30 mouse cellular contexts compared by ENCODE assay signal in the genomic region with DNA sequence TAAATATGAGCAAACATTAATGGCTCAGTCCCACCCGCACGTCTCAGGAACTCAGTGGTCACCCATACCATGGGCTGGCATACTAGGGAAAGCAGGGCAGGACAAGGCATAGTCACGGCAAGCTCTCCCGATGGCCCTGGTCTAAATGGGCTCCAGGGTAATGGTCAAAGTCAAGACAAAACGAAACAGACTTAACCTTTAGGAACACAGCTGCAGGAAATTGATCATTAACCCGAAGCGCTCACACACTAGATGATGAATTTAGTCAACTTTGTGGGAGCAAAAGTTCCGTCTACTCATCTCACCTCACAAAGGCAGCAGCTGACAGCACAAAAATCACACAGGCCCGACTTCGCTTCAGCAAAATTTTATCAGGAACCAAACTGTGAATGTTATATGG.
DNase-seq lines count a peak whose midpoint lies in the region; ATAC-seq lines count a peak whose summit lies in the region.
"Had no signal": no experiment of that assay in that cellular context is flagged by ENCODE, and none has a peak within 500 bp of the region (broad histone marks: within the 10 kb centered on the region; RNA-seq: fewer than 3 reads in every experiment).

No protein-coding gene starts in this region.

- no peaks in the 10 kb centered on the region for H3K36me3 ChIP-seq in kidney, embryonic 14.5 days (ENCODE audit: control insufficient read depth, insufficient read depth, low read length)
- H3K36me3 ChIP-seq in liver, embryonic 15.5 days (replicated peaks): no peaks in the 10 kb centered on the region
- H3K36me3 ChIP-seq in liver, embryonic 12.5 days: no peaks in the 10 kb centered on the region
- H3K36me3 ChIP-seq: embryonic facial prominence, embryonic 12.5 days; G1E; heart, embryonic 12.5 days; limb, embryonic 10.5 days; limb, embryonic 15.5 days; lung, embryonic 15.5 days; neural tube, embryonic 12.5 days had no signal

- peaks cover 9% of the 10 kb centered on the region; the same call in 1 of the 2 replicates for H3K4me1 ChIP-seq in kidney, embryonic 14.5 days (ENCODE audit: control insufficient read depth, insufficient read depth, low read length)
- peaks cover 14% of the 10 kb centered on the region for H3K4me1 ChIP-seq in liver, embryonic 15.5 days (replicated peaks)
- H3K4me1 ChIP-seq in liver, embryonic 12.5 days: peaks cover 11% of the 10 kb centered on the region

- peak; percentile 59 for DNase-seq in kidney, adult 11 months
- peak; percentile 61 to 77 for DNase-seq in kidney, postnatal 36 days
- DNase-seq in heart, adult 18-20 months: no peak
- no peak for DNase-seq in adrenal gland, postnatal 36 days
- no peak for DNase-seq in spleen, adult 18-20 months
- DNase-seq: adrenal gland, postnatal 10 days; cerebellum, adult 11 months; cerebellum, adult 9-10 months; cerebellum, postnatal 36 days; embryo, embryonic 11 days; gastrocnemius, postnatal 25 days; heart, adult 2 months; layer of hippocampus, adult 9-11 months; right cerebral cortex, adult 18-20 months; right cerebral cortex, postnatal 4 days had no signal

- no peak for ATAC-seq in kidney, embryonic 14.5 days (ENCODE audit: low FRiP score, low TSS enrichment)
- 0 out of 2 replicates have a peak, but pooled peaks have one; percentile 28 for ATAC-seq in liver, embryonic 15.5 days (ENCODE audit: insufficient read depth)
- ATAC-seq in liver, embryonic 12.5 days: no peak
- ATAC-seq: forebrain, embryonic 14.5 days; midbrain, embryonic 16.5 days had no signal

- H3K27me3 ChIP-seq in kidney, embryonic 14.5 days (ENCODE audit: control insufficient read depth, insufficient read depth, low read length): no peaks in the 10 kb centered on the region; the same call in 1 of the 2 replicates
- H3K27me3 ChIP-seq in liver, embryonic 15.5 days: no peaks in the 10 kb centered on the region
- no peaks in the 10 kb centered on the region for H3K27me3 ChIP-seq in liver, embryonic 12.5 days (replicated peaks)
- H3K27me3 ChIP-seq: heart, embryonic 12.5 days; lung, embryonic 15.5 days; neural tube, embryonic 12.5 days had no signal

- no peaks in the 10 kb centered on the region for H3K9me3 ChIP-seq in kidney, embryonic 14.5 days (ENCODE audit: control insufficient read depth, low read length)
- H3K9me3 ChIP-seq in liver, embryonic 15.5 days (replicated peaks): no peaks in the 10 kb centered on the region
- H3K9me3 ChIP-seq in liver, embryonic 12.5 days (replicated peaks): no peaks in the 10 kb centered on the region
- H3K9me3 ChIP-seq: embryonic facial prominence, embryonic 12.5 days; heart, embryonic 12.5 days; limb, embryonic 10.5 days; limb, embryonic 15.5 days; lung, embryonic 15.5 days; neural tube, embryonic 12.5 days had no signal

- H3K4me2 ChIP-seq in kidney, embryonic 14.5 days (replicated peaks; ENCODE audit: low read depth, low read length): no peak overlapping the region
- H3K4me2 ChIP-seq in liver, embryonic 15.5 days: no peak overlapping the region
- no peak overlapping the region for H3K4me2 ChIP-seq in liver, embryonic 12.5 days
- H3K4me2 ChIP-seq: embryonic facial prominence, embryonic 12.5 days; heart, embryonic 12.5 days; hindbrain, embryonic 14.5 days; limb, embryonic 15.5 days; lung, embryonic 15.5 days; midbrain, embryonic 11.5 days; neural tube, embryonic 12.5 days had no signal

- no peak overlapping the region for H3K27ac ChIP-seq in kidney, embryonic 14.5 days (ENCODE audit: low read depth, low read length)
- 0 out of 2 replicates have a peak overlapping the region, but pooled peaks have one; percentile 9 for H3K27ac ChIP-seq in liver, embryonic 15.5 days (replicated peaks)
- no peak overlapping the region for H3K27ac ChIP-seq in liver, embryonic 12.5 days
- H3K27ac ChIP-seq: embryonic facial prominence, embryonic 12.5 days; hindbrain, embryonic 14.5 days; limb, embryonic 10.5 days; limb, embryonic 15.5 days; lung, embryonic 15.5 days; neural tube, embryonic 12.5 days had no signal

- H3K4me3 ChIP-seq in kidney, embryonic 14.5 days (ENCODE audit: low read length): no peak overlapping the region
- no peak overlapping the region for H3K4me3 ChIP-seq in liver, embryonic 15.5 days (replicated peaks)
- no peak overlapping the region for H3K4me3 ChIP-seq in liver, embryonic 12.5 days
- H3K4me3 ChIP-seq: embryonic facial prominence, embryonic 12.5 days; heart, adult 2 months; heart, embryonic 12.5 days; limb, embryonic 10.5 days; limb, embryonic 15.5 days; lung, embryonic 15.5 days; myocyte; neural tube, embryonic 12.5 days had no signal

- WGBS in kidney, embryonic 14.5 days: 74% methylated on average over 10 of the region's 10 CpGs
- WGBS in liver, embryonic 15.5 days (ENCODE audit: insufficient replicate concordance): 57% methylated on average over 10 of the region's 10 CpGs
- 70% methylated on average over 10 of the region's 10 CpGs for WGBS in liver, embryonic 12.5 days (ENCODE audit: insufficient replicate concordance)

- H3K9ac ChIP-seq in kidney, embryonic 14.5 days (ENCODE audit: low read depth, low read length): no peak overlapping the region
- no peak overlapping the region for H3K9ac ChIP-seq in liver, embryonic 15.5 days
- no peak overlapping the region for H3K9ac ChIP-seq in liver, embryonic 12.5 days
- H3K9ac ChIP-seq: embryonic facial prominence, embryonic 12.5 days; heart, embryonic 12.5 days; hindbrain, embryonic 14.5 days; limb, embryonic 15.5 days; lung, embryonic 15.5 days; neural tube, embryonic 12.5 days had no signal

Comparison
In these comparisons a context has a peak if more than half of its experiments do, and no peak if none do; other contexts are left out.
1. DNase-seq: peak in kidney, adult 11 months (single experiment) and kidney, postnatal 36 days (2 of 2); none in heart, adult 18-20 months (0 of 2), adrenal gland, postnatal 36 days (0 of 2) and spleen, adult 18-20 months (0 of 2).